Mouse (Mus musculus): ENCODE results near the gene Odr4.

GRCm38 (mm10) chr1:150389390-150390129, 3.3 kb downstream of the Odr4 start:
- TF ChIP-seq CTCF (IDR thresholded peaks at IDR 0.05; ENCODE audit: low read depth) (no peak), EP300 (optimal IDR thresholded peaks at IDR 0.05) (no peak)

All from stomach, postnatal 0 days (tissue).